Mouse (Mus musculus) spleen, adult 2 months (tissue): ENCODE results near the gene Fam122b. TPM values are rescaled to one million over a fixed set of nuclear protein-coding genes. Genes with fewer than 3 reads are reported as not detected.

ENCODE experiments used
- DNase-seq, 2 experiments: peaks; one replicate each; pipeline versions ENCODE4 v3.0.0 to v3.0.0-alpha.2; 2012 to 2021; ENCODE audit warnings: low spot score in 2 of 2, low read depth in 1 of 2
- H3K27ac ChIP-seq: fragments of 200-500 bp; 2 replicates; pipeline ENCODE4 v1.5.1; 2012; ENCODE audit warnings: low read length, inconsistent platforms; ENCODE audit not compliant: insufficient read depth
- H3K27me3 ChIP-seq: fragments of 200-500 bp; 2 replicates; pipeline ENCODE4 v1.6.1; 2012; ENCODE audit warnings: mild to moderate bottlenecking, moderate library complexity, low read length, inconsistent platforms; ENCODE audit not compliant: control insufficient read depth, insufficient read depth
- H3K36me3 ChIP-seq: fragments of 200-500 bp; 2 replicates; pipeline ENCODE4 v1.6.1; 2012; ENCODE audit warnings: mild to moderate bottlenecking, low read length, inconsistent platforms; ENCODE audit not compliant: control insufficient read depth, insufficient read depth
- H3K4me1 ChIP-seq: fragments of 200-500 bp; 2 replicates; pipeline ENCODE4 v1.6.1; 2011; ENCODE audit warnings: inconsistent platforms; ENCODE audit not compliant: control insufficient read depth, insufficient read depth, insufficient read length
- H3K4me3 ChIP-seq: fragments of 200-500 bp; 2 replicates; pipeline ENCODE4 v1.5.1; 2011; ENCODE audit warnings: mild to moderate bottlenecking, inconsistent platforms; ENCODE audit not compliant: insufficient read depth, insufficient read length; ENCODE audit errors: extremely low read depth
- CTCF ChIP-seq: fragments of 200-500 bp; IDR thresholded peaks from 2 replicates; pipeline ENCODE4 v1.5.1; 2011; ENCODE audit warnings: mild to moderate bottlenecking, inconsistent platforms; ENCODE audit not compliant: insufficient read depth, insufficient read length, insufficient replicate concordance; ENCODE audit errors: extremely low read depth
- POLR2A ChIP-seq: fragments of 200-500 bp; IDR thresholded peaks from 2 replicates; pipeline ENCODE4 v1.6.1; 2011; ENCODE audit warnings: low read depth, low read length, inconsistent platforms
- WGBS: fragments of 180-500 bp; shearing (Covaris S2); methylation state at CpG from one replicate; pipeline ENCODE4 v1.1.7; 2018; 5-methylcytosine and 5-hydroxymethylcytosine counted together
- polyA plus RNA-seq: library from polyadenylated mRNA; depleted of rRNA; stranded (reverse); fragments of >200 nt; gene quantifications from 2 replicates; pipeline ENCODE4 v1.2.3, GENCODE M21; 2012; rRNA removed

The Fam122b gene
- polyA plus RNA-seq, 1 experiment = 3.2 TPM

- no peak overlapping the region for H3K4me3 ChIP-seq
- 73% methylated on average over 5 of the region's 5 CpGs for WGBS
- no peak for DNase-seq
- no peaks in the 10 kb centered on the region for H3K4me1 ChIP-seq
- no peak for TF ChIP-seq CTCF
- TF ChIP-seq POLR2A = no peak
- no peak overlapping the region for H3K27ac ChIP-seq
- H3K27me3 ChIP-seq = no peaks in the 10 kb centered on the region
- no peaks in the 10 kb centered on the region for H3K36me3 ChIP-seq
Observed at GRCm38 (mm10) chrX:53201616-53202015, 68.0 kb downstream of the Fam122b start.

GRCm38 (mm10) chrX:53197681-53198080 is 71.9 kb downstream of the Fam122b start:
- no peaks in the 10 kb centered on the region for H3K27me3 ChIP-seq
- no peaks in the 10 kb centered on the region for H3K4me1 ChIP-seq
- no peak for TF ChIP-seq CTCF
- TF ChIP-seq POLR2A = no peak
- WGBS = 86% methylated on average over 4 of the region's 4 CpGs
- DNase-seq = no peak
- H3K36me3 ChIP-seq = no peaks in the 10 kb centered on the region
- no peak overlapping the region for H3K27ac ChIP-seq
- no peak overlapping the region for H3K4me3 ChIP-seq

GRCm38 (mm10) chrX:53196392-53196791 is 73.2 kb downstream of the Fam122b start:
- Histone ChIP-seq H3K4me1 (no peaks in the 10 kb centered on the region), H3K27me3 (no peaks in the 10 kb centered on the region), H3K36me3 (no peaks in the 10 kb centered on the region), H3K27ac (no peak overlapping the region), H3K4me3 (no peak overlapping the region)
- no peak for DNase-seq
- 80% methylated on average over 5 of the region's 5 CpGs for WGBS
- TF ChIP-seq CTCF (no peak), POLR2A (no peak)

Other genes starting within 250 kb of the Fam122b start
- gene Plac1, start 29.7 kb downstream of the Fam122b start, polyA plus RNA-seq = not detected in 2 replicates
- not detected in 2 replicates for gene Fam122c, start 3.6 kb upstream of the Fam122b start, polyA plus RNA-seq
- 0.31 and 0.70 TPM in 2 replicates for gene Mospd1, start 100.7 kb upstream of the Fam122b start, polyA plus RNA-seq
- gene Etd, start 165.1 kb upstream of the Fam122b start, polyA plus RNA-seq = not detected in 2 replicates